Mouse (Mus musculus) olfactory bulb, adult 2 months (tissue): ENCODE measurements around the gene Ap2m1.

Experiments
- CTCF ChIP-seq: fragments of 200-500 bp; IDR thresholded peaks from 2 replicates; pipeline ENCODE4 v1.5.1; 2012; ENCODE audit warnings: low read depth, mild to moderate bottlenecking, low read length, moderate library complexity; ENCODE audit not compliant: insufficient read depth
- POLR2A ChIP-seq: fragments of 200-500 bp; IDR thresholded peaks from 2 replicates; pipeline ENCODE4 v1.6.1; 2012; ENCODE audit warnings: mild to moderate bottlenecking, low read depth, low read length, moderate library complexity; ENCODE audit not compliant: insufficient read depth

GRCm38 (mm10) chr16:20565075-20565474, 29.8 kb downstream of the Ap2m1 start:
- no peak for TF ChIP-seq CTCF
- no peak for TF ChIP-seq POLR2A
